Mouse (Mus musculus): ENCODE data around the gene Tent4b. TPM values are rescaled to one million over a fixed set of nuclear protein-coding genes. Genes with fewer than 3 reads are reported as not detected.

Tent4b gene
- total RNA-seq, 2 experiments from 2014 or later = 15.6 to 17.8 TPM

DNA sequence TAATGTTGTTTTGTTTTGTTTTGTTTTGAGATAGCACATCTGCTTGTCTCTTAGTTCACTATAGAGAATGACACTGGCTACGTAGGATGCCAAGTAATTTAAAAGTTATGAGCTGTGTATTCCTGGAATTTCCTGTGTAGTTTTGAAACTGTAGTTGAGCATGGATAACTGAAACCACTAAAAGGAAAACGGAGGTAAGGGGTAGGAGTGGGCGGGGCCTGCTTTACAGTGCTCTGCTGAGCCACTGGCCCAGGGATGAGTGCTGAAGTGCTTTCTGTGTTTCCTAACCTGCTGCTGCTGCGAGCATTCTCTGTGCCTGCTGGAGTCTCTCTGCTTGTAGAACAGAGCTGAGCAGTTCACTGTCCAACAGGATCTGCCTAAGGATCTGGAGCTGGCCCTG, 22.3 kb downstream of the Tent4b start:
- DNase-seq (ENCODE audit: low spot score) = no peak
- intact Hi-C loops (cut with DNase I) = no loop called here

DNA sequence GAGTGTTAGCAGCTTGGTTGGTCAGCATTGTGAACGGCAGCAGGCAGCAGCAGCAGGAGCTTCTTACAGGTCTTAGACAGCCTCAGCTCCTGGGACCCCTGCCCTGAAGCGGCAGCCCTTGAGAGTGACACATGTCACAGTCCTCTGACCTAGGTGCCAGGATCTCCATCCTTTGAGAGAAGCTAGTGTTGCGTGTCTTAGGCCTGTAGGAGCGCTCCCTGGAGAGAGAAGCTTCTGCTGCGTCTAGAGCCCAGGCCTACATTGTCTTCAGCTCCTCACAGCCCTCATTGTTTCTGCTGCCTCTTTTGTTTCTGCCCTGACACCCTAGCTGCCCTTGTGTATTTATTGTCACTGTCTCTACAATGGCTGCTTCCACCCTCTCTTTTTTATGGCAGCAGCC, 26.3 kb downstream of the Tent4b start:
- no peak for DNase-seq (ENCODE audit: low spot score)

DNA sequence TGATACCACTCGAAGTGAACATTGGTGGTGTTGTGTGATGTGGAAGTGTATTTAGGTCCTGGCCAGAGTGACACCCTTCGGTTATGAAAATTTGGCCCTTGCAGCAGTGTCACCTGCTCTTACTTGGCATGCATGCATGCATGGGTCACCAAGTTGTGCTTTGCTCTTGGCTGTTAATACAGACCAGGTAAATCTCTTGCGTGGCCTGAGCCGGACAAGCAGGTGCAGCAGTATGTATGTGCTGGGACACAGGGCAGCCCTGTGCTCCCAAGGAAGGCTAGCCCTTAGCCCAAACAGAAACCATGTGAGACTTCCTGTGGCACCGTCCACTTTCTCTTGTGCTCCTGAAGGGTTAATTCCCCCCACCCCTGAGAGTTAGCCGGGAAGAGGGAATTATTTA, 28.8 kb downstream of the Tent4b start:
- DNase-seq (ENCODE audit: low spot score) = no peak
- intact Hi-C loops (cut with DNase I) = no loop called here

More for the DNA sequence above, 26.3 kb downstream of the Tent4b start:
- intact Hi-C loops (cut with DNase I) = no loop called here

DNA sequence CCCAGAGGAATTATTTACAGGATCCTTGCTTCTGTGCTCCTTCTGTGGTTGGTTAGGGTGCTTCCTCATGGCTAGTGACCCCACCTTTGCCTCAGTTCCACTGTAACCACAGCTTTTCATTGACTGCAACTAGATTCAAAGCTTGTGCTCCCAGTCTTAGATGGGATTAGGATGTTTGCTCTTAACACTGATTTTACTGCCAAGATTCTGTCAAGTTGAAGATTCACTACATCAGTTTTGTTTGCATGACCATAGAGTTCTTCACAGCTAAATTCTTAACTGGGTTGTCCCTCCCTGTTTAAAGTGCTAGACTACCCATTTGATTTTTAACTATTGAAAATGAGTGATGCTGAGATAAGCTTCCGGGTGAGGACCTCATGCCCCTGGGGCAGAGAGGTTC, 29.3 kb downstream of the Tent4b start:
- intact Hi-C loops (cut with DNase I) = no loop called here
- DNase-seq (ENCODE audit: low spot score) = no peak

DNA sequence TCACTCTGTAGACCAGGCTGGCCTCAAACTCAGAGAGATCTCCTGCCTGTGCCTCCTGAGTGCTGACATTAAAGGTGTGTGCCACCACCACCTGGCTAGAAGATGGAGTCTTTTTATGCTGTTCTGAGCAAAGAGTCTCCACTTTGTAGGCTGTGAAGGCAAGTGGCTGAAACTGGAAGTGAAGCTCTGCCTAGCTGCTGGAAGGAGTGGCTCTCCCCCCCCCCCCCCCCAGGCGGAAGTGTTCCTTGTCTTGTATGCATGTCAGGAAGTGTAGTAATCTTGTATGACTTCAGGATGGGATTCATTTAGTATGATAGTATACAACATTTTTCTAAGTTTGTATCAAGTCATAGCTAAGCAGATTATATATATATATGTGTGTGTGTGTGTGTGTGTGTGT, 29.8 kb downstream of the Tent4b start:
- DNase-seq (ENCODE audit: low spot score) = no peak
- intact Hi-C loops (cut with DNase I) = no loop called here

DNA sequence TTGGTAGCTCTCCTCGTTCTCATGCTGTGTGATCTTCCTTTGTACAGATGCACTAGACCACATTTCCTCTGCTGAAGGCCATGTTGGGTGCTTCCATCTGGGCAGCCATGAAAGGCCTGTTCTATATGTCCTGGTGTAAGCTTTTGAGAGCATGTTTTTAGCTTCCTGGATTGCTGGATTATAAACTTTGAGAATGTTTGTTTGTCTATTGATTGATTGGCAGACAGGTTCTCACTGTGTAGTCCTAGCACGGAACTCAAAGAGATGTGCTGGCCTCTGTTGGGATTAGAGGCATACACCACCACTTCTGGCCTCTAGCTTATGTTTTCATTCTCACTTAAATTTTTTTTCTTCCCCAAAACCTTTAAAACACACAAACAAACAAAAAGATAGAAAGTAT, 37.7 kb downstream of the Tent4b start:
- intact Hi-C loops (cut with DNase I) = no loop called here
- DNase-seq (ENCODE audit: low spot score) = no peak

DNA sequence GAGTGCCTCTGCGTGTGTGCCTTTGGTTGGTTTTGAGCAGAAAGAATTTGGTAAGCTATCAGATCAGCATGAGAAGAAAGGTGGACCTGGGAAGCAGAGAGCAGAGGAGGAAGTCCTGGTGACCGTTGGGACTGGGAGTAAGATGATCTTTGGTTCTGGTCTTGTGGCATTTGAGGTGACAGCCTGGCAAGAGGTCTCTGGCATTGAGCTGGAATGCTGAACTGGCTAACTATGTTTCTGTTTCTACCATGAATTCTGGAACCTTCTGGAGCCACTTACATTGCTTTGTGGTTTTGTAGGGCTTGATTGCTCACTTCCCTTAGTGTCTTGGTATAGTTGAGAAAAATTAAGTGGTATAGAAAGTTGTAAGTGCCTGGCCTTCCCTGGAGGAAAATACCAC, 38.6 kb downstream of the Tent4b start:
- intact Hi-C loops (cut with DNase I) = no loop called here
- DNase-seq (ENCODE audit: low spot score) = no peak

DNA sequence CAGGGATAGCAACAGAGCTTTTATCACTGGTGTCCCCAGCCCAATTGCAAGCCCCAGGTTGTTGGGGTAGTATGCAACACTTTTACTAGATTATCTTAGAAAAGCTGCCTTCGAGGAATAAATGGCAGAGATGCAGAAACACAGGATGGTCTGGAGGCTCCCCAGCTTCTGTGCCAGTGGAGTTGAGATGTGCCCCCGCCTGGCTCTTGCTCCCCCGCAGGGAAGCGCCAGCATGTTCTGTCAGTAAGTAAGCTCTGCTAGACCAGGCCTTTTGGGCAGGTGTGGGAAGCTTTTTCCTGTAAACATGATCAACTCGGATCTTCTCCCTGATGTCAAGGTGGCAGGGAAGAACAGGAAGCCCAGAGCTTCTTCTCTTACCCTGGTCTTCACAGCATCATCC, 40.3 kb downstream of the Tent4b start:
- intact Hi-C loops (cut with DNase I) = no loop called here
- no peak for DNase-seq (ENCODE audit: low spot score)

DNA sequence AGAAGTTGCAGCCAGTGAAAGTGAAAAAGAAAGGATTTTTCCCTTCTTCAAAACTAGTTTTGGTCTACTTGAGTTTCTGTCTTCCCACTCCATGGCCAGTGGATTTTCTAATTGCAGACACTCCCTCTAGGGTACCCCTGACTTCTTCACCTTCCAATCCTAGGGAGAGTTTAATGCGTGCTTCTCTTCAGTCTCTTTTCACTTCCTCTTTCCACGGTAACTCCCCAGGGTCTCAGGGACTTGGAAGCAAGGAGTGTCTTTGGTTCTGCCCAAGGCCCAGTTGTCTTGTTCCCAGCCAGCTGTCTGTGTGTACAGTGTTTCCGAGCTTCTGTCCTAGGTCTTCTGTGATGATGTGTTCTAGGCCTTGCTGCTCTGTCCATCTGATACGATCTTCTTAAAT, 42.9 kb downstream of the Tent4b start:
- DNase-seq (ENCODE audit: low spot score) = no peak
- intact Hi-C loops (cut with DNase I) = loop anchor here (5.0 kb wide), 1 partner anchor 40 kb away; no protein-coding TSS in a partner anchor

DNA sequence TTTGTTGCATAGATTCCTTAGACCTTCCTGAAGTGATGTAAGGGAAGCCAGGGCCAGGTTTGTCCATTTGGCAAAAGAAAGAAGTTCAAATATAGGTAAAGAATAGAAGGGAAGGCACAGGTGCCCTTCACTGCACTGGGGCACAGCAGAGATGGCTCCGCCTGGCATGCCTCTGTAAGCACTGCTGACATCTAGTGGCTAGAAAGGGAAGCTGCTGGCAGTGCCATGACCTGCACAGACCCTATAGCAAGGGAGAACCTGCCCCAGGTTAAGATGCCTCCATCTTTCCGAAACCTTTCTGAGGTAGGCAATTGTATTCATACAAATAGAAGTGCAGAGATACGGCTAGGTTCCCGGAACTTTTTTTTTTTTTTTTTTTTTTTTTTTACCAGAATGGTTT, 45.3 kb downstream of the Tent4b start:
- intact Hi-C loops (cut with DNase I) = loop anchor here (5.0 kb wide), 1 partner anchor 42 kb away; no protein-coding TSS in a partner anchor

DNA sequence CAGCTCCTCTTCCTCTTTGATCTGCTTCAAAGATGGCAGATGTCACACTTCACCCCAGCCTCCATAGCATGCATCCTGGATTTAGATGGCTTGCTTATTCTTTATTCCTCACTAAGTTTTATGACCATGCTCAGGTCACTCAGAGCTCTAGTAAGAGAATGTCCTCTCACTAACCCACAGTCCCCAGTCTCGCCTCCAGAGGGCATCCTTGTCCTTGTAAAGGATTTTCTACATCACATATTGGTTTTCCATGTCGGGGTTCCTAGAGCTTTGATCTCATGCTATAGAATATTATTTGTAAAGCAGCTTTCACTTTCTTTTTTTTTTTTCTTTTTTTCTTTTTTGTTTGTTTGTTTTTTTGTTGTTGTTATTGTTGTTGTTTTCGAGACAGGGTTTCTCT, 53.8 kb downstream of the Tent4b start:
- intact Hi-C loops (cut with DNase I) = no loop called here
- DNase-seq (ENCODE audit: low spot score) = no peak

More for the DNA sequence above, 45.3 kb downstream of the Tent4b start:
- no peak for DNase-seq (ENCODE audit: low spot score)

DNA sequence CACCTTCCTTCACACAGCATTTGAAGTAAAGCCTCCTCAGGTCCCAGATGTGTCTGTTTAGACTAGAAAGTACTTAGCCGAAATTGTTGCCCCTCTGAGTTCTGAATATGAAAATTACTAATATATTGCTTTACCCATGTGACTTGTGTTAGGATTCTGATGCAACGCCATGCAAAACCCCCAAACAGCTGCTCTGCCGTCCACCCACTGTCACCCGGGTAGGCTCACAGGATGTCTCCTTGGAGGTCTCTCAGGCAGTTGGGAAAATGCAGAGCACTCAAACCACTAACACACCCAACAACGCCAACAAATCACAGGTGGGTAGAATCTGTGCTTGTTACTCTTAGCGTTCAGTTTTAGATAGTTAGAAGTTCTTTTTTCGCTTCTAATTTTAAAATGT, 55.9 kb downstream of the Tent4b start:
- intact Hi-C loops (cut with DNase I) = no loop called here
- DNase-seq (ENCODE audit: low spot score) = no peak

DNA sequence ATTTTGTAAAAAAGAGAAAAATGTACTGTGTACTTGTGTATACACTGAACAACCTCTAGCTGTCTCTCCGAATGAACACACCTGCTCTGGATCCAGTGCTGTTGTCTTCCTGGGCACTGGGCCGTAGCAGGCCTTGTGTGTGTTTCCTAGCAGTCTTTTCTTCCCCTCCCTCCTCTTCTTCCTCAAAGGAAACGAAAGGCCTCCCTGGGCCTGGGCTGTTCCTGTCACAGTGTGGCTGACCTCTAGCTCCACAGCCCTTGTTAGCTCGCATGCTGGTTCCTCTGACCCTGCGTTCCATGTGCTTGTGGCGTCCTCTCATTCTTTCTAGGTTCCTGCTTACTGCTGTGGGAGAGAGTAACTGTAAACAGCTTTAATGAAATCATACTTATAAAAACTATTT, 59.0 kb downstream of the Tent4b start:
- no peak for DNase-seq (ENCODE audit: low spot score)
- intact Hi-C loops (cut with DNase I) = no loop called here

DNA sequence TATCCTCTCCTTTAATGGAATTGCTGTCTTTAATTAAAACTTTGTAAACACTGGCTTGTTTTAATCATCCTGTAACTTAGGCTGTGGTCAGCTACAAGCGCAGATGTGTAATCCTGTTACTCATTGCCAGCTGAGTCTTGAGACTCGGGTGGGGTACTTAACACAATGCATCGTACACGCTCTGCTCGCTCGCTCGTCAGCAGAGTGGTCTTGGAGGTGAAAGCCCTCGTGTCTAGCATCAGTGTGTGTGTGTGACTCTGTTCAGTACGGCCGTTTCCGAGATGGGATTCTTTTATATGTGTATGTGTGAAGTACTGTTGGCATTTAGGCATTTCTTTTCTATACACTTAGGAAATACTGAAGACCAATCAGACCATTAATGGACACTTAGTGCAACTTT, 59.5 kb downstream of the Tent4b start:
- intact Hi-C loops (cut with DNase I) = no loop called here
- DNase-seq (ENCODE audit: low spot score) = no peak

DNA sequence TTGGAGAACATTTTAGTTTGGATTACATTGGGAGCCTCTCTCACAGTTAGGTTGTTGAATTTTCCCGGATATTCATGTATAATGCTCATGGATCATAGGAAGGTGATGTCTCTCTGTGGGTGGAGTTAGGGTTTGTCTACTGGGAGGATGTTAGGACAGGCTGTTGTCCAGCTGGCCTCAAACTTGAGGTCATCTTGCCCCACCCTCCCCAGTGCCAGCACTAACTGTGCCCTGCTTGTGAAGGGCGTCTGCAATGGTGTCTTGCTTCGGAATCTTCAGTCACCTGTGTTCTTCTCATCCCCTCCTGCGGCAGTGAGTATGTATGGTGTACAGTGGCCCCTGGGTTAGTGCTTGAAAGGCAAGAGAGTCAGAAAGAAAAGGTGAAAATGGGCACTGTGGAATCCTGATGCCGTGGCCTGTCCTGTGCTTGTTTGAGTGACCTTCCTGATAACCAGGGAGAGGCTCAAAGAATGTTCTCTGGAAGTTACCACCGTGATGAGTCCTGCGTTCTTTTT, 61.5 kb downstream of the Tent4b start:
- DNase-seq (ENCODE audit: low spot score) = no peak
- intact Hi-C loops (cut with DNase I) = loop anchor here (10.0 kb wide), 1 partner anchor 434 kb away; the partner anchor contains the start of gene Cyld

DNA sequence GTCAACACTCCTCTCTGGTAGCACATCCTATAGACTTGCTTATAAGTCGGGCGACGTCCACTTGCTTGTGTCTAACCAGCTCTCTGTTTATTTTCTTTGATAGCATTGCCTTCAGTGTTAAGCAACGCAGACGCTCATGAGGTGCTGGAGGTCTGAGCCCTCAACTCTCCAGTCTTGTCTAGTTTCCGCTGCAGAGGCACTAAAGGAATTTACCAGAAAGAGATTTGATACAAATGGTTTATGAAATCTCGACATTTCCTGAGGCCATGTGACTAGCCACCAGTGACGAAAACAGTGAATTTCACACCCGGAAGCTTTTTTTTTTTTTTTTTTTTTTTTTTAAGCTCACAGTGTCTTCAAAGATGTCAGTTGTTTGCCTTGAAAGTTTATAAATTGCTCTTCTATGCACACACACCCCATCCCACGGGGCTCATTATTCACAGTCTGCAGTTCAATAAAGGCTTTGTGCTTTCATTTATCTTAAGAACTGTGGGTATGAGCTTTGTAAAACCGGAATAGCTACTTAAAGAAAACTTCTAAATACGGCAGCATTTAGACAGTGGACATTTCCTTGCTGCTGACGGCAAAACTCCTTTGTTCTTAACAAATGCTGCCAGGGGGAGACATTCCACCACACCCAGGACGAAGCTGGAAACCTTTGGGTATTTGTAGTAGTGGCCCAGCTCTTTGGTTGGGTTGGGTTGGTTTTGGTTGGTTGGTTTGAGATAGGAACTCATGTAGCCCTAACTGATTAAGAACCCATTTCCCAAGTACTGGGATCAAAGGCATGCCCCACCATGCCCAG, 64.0 kb downstream of the Tent4b start:
- no peak for DNase-seq (ENCODE audit: low spot score)
- intact Hi-C loops (cut with DNase I) = loop anchor here (10.0 kb wide), 1 partner anchor 432 kb away; the partner anchor contains the start of gene Cyld

DNA sequence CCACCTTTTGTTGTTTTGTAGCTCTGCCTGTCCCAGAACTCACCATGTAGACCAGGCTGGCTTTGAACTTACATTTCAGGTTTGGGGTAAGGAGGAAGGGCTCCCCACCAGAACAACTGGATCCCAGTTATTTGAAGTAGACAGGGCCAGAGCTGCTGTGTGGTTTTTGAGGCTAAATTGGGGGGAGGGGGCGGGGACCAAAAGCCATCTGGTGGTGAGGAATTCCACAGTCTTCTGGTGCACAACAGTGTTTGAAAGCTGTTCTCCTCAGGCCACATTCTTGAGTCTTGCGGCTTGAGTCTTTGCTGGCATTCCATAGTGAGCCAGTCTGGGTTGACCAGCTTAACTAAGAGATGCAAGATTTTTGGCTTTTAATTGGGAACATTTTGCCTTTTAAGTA, 66.5 kb downstream of the Tent4b start:
- intact Hi-C loops (cut with DNase I) = loop anchor here (5.0 to 10.0 kb wide), 2 partner anchors 357 to 429 kb away; partner anchors contain the start of gene Cyld
- no peak for DNase-seq (ENCODE audit: low spot score)

DNA sequence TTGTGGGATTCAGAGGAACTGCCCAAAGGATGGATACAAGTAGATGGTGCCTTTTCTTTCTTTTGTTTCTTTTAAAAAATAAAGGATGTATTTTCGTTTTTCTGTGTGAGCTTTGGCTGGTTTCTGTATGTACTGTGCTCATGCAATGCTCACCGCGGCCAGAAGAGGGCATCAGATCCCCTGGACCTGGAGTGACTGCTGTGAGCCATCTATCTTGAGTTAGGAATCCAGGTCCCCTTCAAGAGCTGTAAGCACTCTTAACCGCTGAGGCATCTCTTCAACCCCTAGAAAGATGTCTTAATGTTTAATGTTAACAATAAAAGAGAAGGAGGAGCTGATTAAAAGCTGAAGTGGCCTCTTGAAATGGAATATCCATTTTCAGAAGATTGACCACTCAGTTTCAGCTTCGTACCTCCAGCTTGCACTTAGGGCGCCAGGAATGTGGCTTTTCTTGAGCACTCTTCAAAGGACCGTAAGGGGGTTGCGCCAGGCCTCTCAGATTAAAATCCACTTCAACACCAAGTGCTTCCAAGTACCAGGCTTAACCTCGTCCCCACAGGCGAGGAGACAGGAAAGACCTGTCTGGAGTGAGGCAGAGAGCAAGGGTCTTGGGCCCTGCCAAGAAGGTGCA, 67.3 kb downstream of the Tent4b start:
- intact Hi-C loops (cut with DNase I) = loop anchor here (2.0 to 10.0 kb wide), 3 partner anchors 93 to 429 kb away; partner anchors contain the start of gene Cyld
- no peak for DNase-seq (ENCODE audit: low spot score)

DNA sequence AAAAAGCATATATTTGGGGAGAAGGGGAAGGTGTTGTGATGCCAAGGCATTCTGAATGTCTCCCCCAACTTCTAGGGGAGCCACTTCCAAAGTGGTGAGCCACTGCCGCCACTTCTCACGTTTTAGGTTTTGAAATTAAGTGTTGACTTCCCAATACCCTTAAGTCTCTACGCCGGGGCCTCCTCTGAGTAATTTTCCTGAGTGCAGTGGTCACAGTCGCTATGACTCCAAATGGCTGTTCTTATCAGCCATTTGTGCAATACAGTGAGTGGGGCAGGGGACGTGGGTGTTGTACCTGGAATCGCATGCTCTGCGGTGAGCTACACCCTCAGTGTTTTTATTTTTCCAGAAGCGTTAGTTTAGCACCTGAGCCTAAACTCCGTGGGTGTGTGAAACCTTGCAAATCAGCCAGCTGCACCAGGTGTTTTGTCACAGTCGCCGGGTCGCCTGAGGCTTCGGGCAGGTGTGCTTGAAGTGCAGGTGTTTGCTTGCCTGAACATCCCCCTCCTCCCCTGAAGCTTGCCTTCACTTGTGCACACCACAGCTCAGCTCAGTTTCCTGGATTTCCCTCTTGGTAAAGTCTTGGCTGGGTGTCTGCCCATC, 67.9 kb downstream of the Tent4b start:
- DNase-seq (ENCODE audit: low spot score) = no peak
- intact Hi-C loops (cut with DNase I) = loop anchor here (2.0 to 10.0 kb wide), 3 partner anchors 92 to 428 kb away; partner anchors contain the start of gene Cyld

DNA sequence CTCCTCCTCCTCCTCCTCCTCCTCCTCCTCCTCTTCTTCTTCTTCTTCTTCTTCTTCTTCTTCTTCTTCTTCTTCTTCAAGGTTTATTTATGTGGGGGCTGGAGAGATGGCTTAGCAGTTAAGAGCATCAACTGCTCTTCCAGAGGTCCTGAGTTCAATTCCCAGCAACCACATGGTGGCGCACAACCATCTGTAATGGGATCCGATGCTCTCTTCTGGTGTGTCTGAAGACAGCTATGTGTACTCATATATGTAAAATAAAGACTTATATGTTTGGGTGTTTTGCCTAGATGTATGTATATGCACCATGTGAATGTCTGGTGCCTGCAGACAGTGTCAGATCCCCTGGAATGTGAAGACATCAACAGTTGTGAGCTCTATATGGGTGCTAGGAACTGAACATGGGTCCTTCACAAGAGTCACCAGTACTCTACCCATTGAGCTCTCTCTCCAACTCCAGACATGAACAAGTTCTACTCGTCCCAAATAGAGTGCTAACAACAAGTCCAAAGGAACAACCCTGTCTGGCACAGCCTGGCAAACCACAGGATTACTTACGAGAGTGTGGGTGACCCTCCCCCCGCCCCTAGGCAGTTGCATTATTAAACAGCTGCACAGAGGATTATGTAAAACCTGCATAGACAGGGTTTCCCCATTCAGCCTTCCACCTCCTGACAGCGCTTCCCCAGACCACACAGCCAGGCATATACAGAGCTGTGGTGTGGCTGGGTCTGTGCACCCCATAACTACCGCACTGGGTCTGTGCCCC, 70.3 kb downstream of the Tent4b start:
- DNase-seq (ENCODE audit: low spot score) = no peak
- intact Hi-C loops (cut with DNase I) = loop anchor here (5.0 to 10.0 kb wide), 2 partner anchors 353 to 426 kb away; partner anchors contain the start of gene Cyld
